Mouse (Mus musculus): ENCODE results near the gene Prpf6. TPM values are rescaled to one million over a fixed set of nuclear protein-coding genes. Genes with fewer than 3 reads are reported as not detected.

Gene Prpf6
- total and polyA plus RNA-seq, 3 experiments = 28.3 to 53.8 (median 48.1) TPM

DNA sequence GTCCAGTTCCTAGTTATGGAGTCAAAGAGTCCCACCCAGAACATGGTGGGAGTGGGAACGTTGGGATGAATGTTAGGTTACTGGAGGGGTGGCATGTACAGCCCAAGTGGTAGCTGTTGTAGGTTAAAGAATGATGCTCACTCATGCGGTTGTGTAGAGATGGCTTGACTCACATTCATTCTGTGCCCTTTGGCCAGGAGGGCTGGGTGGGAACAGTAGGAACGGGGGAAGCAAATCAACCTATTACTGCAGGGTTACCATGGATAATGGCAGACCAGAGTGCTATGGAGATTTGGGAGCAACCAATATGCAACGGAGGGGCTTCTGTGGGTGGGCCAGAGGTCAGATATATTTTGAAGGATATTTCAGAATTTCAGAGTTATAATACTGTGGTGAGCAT lies 83.3 kb downstream of the Prpf6 start:
- DNase-seq (ENCODE audit: extremely low read depth) = no peak
- in situ Hi-C loops (cut with MboI; ENCODE audit: low pct_ligation_motif_present, low pct_unique_long_range_greater_than_20kb, low sequenced_read_pairs) = loop anchor here (5.0 kb wide), 1 partner anchor 33 kb away; no protein-coding TSS in a partner anchor
- H3K4me1 ChIP-seq (ENCODE audit: control insufficient read depth in 1 of 2, insufficient read depth in 2 of 2) = peaks cover 12 to 24% of the 10 kb centered on the region in 2 experiments; a peak in 3 of 4 replicates
- no peak overlapping the region for H3K4me2 ChIP-seq (ENCODE audit: insufficient read depth, low read depth, poor library complexity, severe bottlenecking)
- H3K4me3 ChIP-seq (replicated peaks in 1 of 3; ENCODE audit: low read depth in 2 of 3, low read length in 2 of 3, poor library complexity in 1 of 3) = no peak overlapping the region
- dilution Hi-C loops (cut with MboI; ENCODE audit: extremely low pct_ligation_motif_present, extremely low pct_unique_long_range_greater_than_20kb, low sequenced_read_pairs) = no loop called here
- H3K9ac ChIP-seq (ENCODE audit: insufficient read depth, low read depth) = no peak overlapping the region
- H3K36me3 ChIP-seq (replicated peaks in 1 of 2; ENCODE audit: control insufficient read depth in 1 of 2, insufficient read depth in 1 of 2, low read length in 1 of 2) = no peaks in the 10 kb centered on the region
- peaks cover 9% of the 10 kb centered on the region for H3K27me3 ChIP-seq (replicated peaks)
- TF ChIP-seq SMC3 (IDR thresholded peaks at IDR 0.05; ENCODE audit: low read depth, low read length) (no peak), BHLHE40 (IDR thresholded peaks at IDR 0.05; ENCODE audit: low read depth, low read length) (no peak), TBP (conservative IDR thresholded peaks at IDR 0.05; ENCODE audit: low read depth, low read length) (no peak), MAFK (IDR thresholded peaks at IDR 0.05; ENCODE audit: insufficient replicate concordance, low read length) (no peak), CTCF (conservative IDR thresholded peaks at IDR 0.05 in 1 of 2, IDR thresholded peaks at IDR 0.05 in 1 of 2; ENCODE audit: low read depth in 2 of 2, low read length in 2 of 2) (no peak), ETS1 (conservative IDR thresholded peaks at IDR 0.05; ENCODE audit: low read depth, low read length) (no peak), CHD1 (IDR thresholded peaks at IDR 0.05; ENCODE audit: low read depth, low read length) (no peak), JUND (conservative IDR thresholded peaks at IDR 0.05; ENCODE audit: low read depth, low read length) (no peak)
- no peak overlapping the region for H3K27ac ChIP-seq (ENCODE audit: insufficient read depth, low read depth)
- no peaks in the 10 kb centered on the region for H3K79me2 ChIP-seq (replicated peaks; ENCODE audit: control insufficient read depth, extremely low read depth, insufficient read depth, poor library complexity, severe bottlenecking)
- H3K9me3 ChIP-seq (replicated peaks; ENCODE audit: low read length) = peaks cover 7% of the 10 kb centered on the region

DNA sequence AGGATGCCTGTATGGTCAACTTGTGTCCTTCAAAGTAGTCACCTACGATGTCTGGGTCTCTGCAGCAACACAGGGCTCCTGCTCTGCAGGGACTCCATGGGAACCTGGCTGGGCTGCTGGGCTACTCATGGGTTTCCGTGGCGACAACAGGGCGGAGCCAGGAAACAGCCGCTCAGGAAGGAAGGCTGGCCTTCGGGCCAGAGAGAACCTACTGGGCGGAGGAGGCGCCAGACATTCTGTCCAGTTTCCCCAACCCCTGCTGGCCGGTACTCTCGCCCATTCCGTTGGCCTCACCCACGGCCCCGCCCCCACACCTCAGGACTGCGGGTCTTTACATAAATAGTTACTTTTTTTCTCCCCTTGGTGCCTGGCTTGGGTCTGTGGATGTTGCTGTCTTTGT lies 83.8 kb downstream of the Prpf6 start:
- Histone ChIP-seq H3K9me3 (replicated peaks; ENCODE audit: low read length) (peaks cover 7% of the 10 kb centered on the region), H3K4me3 (replicated peaks in 1 of 3; ENCODE audit: low read depth in 2 of 3, low read length in 2 of 3, poor library complexity in 1 of 3) (no peak overlapping the region), H3K9ac (ENCODE audit: insufficient read depth, low read depth) (no peak overlapping the region), H3K4me2 (ENCODE audit: insufficient read depth, low read depth, poor library complexity, severe bottlenecking) (peak overlapping the region; percentile 45), H3K27me3 (replicated peaks) (peaks cover 9% of the 10 kb centered on the region), H3K27ac (ENCODE audit: insufficient read depth, low read depth) (no peak overlapping the region), H3K79me2 (replicated peaks; ENCODE audit: control insufficient read depth, extremely low read depth, insufficient read depth, poor library complexity, severe bottlenecking) (no peaks in the 10 kb centered on the region), H3K4me1 (ENCODE audit: control insufficient read depth in 1 of 2, insufficient read depth in 2 of 2) (peaks cover 12 to 24% of the 10 kb centered on the region in 2 experiments; a peak in 3 of 4 replicates), H3K36me3 (replicated peaks in 1 of 2; ENCODE audit: control insufficient read depth in 1 of 2, insufficient read depth in 1 of 2, low read length in 1 of 2) (no peaks in the 10 kb centered on the region)
- dilution Hi-C loops (cut with MboI; ENCODE audit: extremely low pct_ligation_motif_present, extremely low pct_unique_long_range_greater_than_20kb, low sequenced_read_pairs) (no loop called here), in situ Hi-C loops (cut with MboI; ENCODE audit: low pct_ligation_motif_present, low pct_unique_long_range_greater_than_20kb, low sequenced_read_pairs) (loop anchor here (5.0 kb wide), 1 partner anchor 33 kb away; no protein-coding TSS in a partner anchor)
- TF ChIP-seq EP300 (IDR thresholded peaks at IDR 0.05; ENCODE audit: low read length) (no peak), POLR2A (IDR thresholded peaks at IDR 0.05; ENCODE audit: low read depth, low read length) (0 out of 2 replicates have a peak, but pooled peaks have one; percentile 22), ELF1 (IDR thresholded peaks at IDR 0.05; ENCODE audit: low read depth, low read length) (0 out of 2 replicates have a peak, but pooled peaks have one; percentile 43), JUND (conservative IDR thresholded peaks at IDR 0.05; ENCODE audit: low read depth, low read length) (no peak), ZC3H11A (IDR thresholded peaks at IDR 0.05; ENCODE audit: low read depth, low read length) (no peak), CTCF (conservative IDR thresholded peaks at IDR 0.05 in 1 of 2, IDR thresholded peaks at IDR 0.05 in 1 of 2; ENCODE audit: low read depth in 2 of 2, low read length in 2 of 2) (no peak), MAX (IDR thresholded peaks at IDR 0.05; ENCODE audit: low read length) (no peak), MYC (IDR thresholded peaks at IDR 0.05; ENCODE audit: low read depth, low read length) (no peak), USF1 (IDR thresholded peaks at IDR 0.05; ENCODE audit: low read depth, low read length) (no peak), IRF4 (IDR thresholded peaks at IDR 0.05; ENCODE audit: low read depth, low read length) (no peak), CHD1 (IDR thresholded peaks at IDR 0.05; ENCODE audit: low read depth, low read length) (no peak), SIN3A (IDR thresholded peaks at IDR 0.05; ENCODE audit: low read length) (no peak)
- DNase-seq (ENCODE audit: extremely low read depth) = no peak
